Mouse (Mus musculus) forebrain, embryonic 10.5 days (tissue): Measurements from ENCODE around the gene Zdhhc18. TPM values are rescaled to one million over a fixed set of nuclear protein-coding genes. Genes with fewer than 3 reads are reported as not detected.
A peak's percentile ranks its signal among the peaks of the same experiment; 100 is the strongest.

Experiments used
- DNase-seq: peaks from one replicate; pipeline ENCODE4 v3.0.0-alpha.2; 2017; ENCODE audit warnings: low spot score; ENCODE audit errors: extremely low spot score
- H3K27ac ChIP-seq: fragments of 300-500 bp; sonication (generic); 2 replicates; pipeline ENCODE4 v1.5.1; 2016; ENCODE audit warnings: mild to moderate bottlenecking
- H3K27me3 ChIP-seq: fragments of 300-500 bp; sonication (generic); 2 replicates; pipeline ENCODE4 v1.6.1; 2016; ENCODE audit warnings: mild to moderate bottlenecking; ENCODE audit not compliant: poor library complexity, severe bottlenecking
- H3K36me3 ChIP-seq: fragments of 300-500 bp; sonication (generic); replicated peaks from 2 replicates; pipeline ENCODE4 v1.6.1; 2016; ENCODE audit warnings: mild to moderate bottlenecking, moderate library complexity
- H3K4me1 ChIP-seq: fragments of 300-500 bp; sonication (generic); 2 replicates; pipeline ENCODE4 v1.6.1; 2016
- H3K4me3 ChIP-seq: fragments of 300-500 bp; sonication (generic); 2 replicates; pipeline ENCODE4 v1.5.1; 2016; ENCODE audit warnings: mild to moderate bottlenecking, moderate library complexity
- H3K9me3 ChIP-seq: fragments of 300-500 bp; sonication (generic); 2 replicates; pipeline ENCODE4 v1.6.1; 2016; ENCODE audit warnings: mild to moderate bottlenecking, moderate library complexity
- WGBS: fragments of 180-500 bp; shearing (Covaris S2); methylation state at CpG from one replicate; pipeline ENCODE4 v1.1.7; 2016; 5-methylcytosine and 5-hydroxymethylcytosine counted together
- polyA plus RNA-seq: library from polyadenylated mRNA; unstranded; fragments of >200 nt; fragmentation: Nextera tagmentation; extraction: Ambion mirVana; gene quantifications from 2 replicates; pipeline ENCODE4 v1.2.1, GENCODE M21; 2016

Gene Zdhhc18
- polyA plus RNA-seq, 1 experiment from 2014 or later = 2.4 TPM

- H3K27ac ChIP-seq = peak overlapping the region; percentile 88
- peak overlapping the region; percentile 73 for H3K4me3 ChIP-seq
- H3K4me1 ChIP-seq = peaks cover 33% of the 10 kb centered on the region
- H3K27me3 ChIP-seq = no peaks in the 10 kb centered on the region
- WGBS = 7% methylated on average over 47 of the region's 47 CpGs
- no peaks in the 10 kb centered on the region for H3K9me3 ChIP-seq
- H3K36me3 ChIP-seq = peaks cover 9% of the 10 kb centered on the region; the same call in 1 of the 2 replicates
- DNase-seq = peak; percentile 80
Measured at GRCm38 (mm10) chr4:133633332-133634042, 16.5 kb downstream of the Zdhhc18 start.

- Histone ChIP-seq H3K27me3 (no peaks in the 10 kb centered on the region), H3K4me1 (peaks cover 33% of the 10 kb centered on the region), H3K4me3 (peak overlapping the region; percentile 73), H3K9me3 (no peaks in the 10 kb centered on the region), H3K27ac (peak overlapping the region; percentile 88), H3K36me3 (peaks cover 9% of the 10 kb centered on the region; the same call in 1 of the 2 replicates)
- DNase-seq = peak; percentile 54
- WGBS = 2% methylated on average over 52 of the region's 69 CpGs
Measured at GRCm38 (mm10) chr4:133632483-133633327, 17.2 kb downstream of the Zdhhc18 start.

DNA sequence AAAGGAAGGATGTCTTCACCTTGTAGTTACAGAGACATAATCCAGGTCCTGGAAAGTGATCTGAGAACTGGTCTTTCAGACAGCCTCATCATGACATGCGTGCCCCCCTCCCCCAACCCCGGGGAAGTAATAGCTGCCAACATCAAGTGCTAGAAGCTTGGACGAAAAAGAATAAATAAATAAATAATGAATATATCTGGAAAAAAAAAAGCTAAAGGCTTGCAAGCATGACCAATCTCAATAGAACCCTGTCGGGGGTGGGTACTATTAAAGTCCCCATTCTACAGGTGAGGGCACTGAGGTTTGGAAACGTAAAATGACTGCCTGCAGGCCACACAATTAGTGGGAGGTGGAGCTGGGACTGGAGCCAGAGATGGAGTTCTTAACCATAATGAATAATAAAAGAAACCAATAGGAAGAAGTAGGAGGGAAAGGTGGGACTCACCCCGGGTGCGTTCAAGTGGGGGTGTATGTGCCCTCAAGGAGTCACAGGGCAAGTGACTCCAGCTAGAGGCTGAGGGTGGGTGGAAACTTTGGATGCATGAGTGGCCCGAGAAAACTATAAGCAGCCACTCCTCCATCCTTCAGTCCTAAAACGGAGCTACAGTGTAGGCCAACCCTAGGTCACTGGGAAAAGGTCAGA lies 18.1 kb downstream of the Zdhhc18 start:
- no peak for DNase-seq
- 55% methylated on average over 9 of the region's 9 CpGs for WGBS
- H3K27ac ChIP-seq = peak overlapping the region; percentile 88

DNA sequence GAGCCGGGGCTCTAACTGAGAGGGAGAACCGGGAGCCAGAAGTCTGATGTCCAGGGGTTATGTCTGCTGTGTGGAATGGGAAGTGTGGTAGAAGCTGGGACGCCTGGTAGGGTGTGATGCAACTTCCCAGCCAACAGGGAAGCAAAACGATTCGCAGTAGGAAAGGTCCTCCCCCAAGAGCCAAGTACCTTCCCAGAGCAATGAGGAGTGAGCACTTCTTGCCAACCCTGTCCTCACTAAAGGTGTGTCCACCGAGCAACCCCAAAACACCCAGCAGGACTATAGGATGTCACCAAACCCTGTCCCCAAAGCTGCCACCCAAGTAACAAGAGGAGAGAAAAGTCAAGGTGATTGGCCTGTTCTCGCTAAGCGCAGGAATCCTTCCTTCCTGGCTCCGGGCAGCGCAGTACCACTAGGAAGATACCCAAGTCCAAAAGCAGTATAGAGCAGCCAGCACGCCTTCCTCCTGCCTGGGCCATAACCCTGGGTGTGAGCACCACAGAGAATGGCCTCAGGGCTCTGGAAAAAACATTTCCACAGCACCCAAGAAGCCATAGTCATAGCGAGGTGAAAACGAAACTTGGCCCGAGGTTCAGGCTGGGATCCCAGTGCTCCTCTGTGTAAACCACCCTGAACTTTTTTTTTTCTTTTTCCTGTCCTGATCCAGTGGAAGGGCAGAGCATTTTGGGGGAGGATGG lies 18.7 kb downstream of the Zdhhc18 start:
- peaks cover 19% of the 10 kb centered on the region for H3K36me3 ChIP-seq
- DNase-seq = no peak
- H3K4me3 ChIP-seq = peak overlapping the region; percentile 73; the same call in 1 of the 2 replicates
- 84% methylated on average over 14 of the region's 14 CpGs for WGBS
- H3K9me3 ChIP-seq = no peaks in the 10 kb centered on the region
- H3K4me1 ChIP-seq = peaks cover 41% of the 10 kb centered on the region
- H3K27ac ChIP-seq = no peak overlapping the region
- no peaks in the 10 kb centered on the region for H3K27me3 ChIP-seq

More for the DNA sequence above, 18.1 kb downstream of the Zdhhc18 start:
- peak overlapping the region; percentile 73 for H3K4me3 ChIP-seq
- peaks cover 35% of the 10 kb centered on the region for H3K4me1 ChIP-seq
- H3K36me3 ChIP-seq = peaks cover 12% of the 10 kb centered on the region
- H3K9me3 ChIP-seq = no peaks in the 10 kb centered on the region
- H3K27me3 ChIP-seq = no peaks in the 10 kb centered on the region

DNA sequence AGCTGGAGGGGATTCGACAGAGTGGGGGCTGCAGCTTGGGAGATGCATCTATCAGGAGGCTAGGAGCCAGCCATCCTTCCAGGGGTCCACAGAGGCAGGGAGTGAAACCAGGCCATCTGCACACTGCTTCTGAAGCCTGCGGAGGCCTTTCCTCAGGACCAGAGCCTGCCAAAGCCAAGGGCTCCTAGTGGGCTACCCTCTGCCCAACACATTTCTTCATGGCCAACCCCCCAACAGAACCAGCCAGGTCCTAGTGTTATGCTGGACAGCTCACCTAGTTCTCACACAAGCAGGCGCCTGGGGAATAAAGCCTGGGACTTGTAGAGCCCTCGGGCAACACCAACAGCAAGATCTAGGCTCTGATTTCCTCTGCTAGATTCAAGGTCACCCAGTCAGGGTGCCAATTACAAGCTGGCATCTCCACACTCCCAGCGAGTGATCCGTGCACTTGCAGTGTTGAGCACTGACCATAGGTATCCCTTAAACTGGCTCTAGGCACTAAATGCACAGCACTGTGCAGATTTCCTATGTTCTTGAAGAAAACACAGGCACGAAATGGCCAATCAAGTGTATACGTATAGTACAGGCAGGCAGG lies 19.5 kb downstream of the Zdhhc18 start:
- WGBS = 94% methylated on average over 8 of the region's 8 CpGs
- Histone ChIP-seq H3K4me1 (peaks cover 49% of the 10 kb centered on the region), H3K4me3 (no peak overlapping the region), H3K27ac (no peak overlapping the region), H3K27me3 (no peaks in the 10 kb centered on the region), H3K9me3 (no peaks in the 10 kb centered on the region), H3K36me3 (peaks cover 27% of the 10 kb centered on the region)
- DNase-seq = no peak

DNA sequence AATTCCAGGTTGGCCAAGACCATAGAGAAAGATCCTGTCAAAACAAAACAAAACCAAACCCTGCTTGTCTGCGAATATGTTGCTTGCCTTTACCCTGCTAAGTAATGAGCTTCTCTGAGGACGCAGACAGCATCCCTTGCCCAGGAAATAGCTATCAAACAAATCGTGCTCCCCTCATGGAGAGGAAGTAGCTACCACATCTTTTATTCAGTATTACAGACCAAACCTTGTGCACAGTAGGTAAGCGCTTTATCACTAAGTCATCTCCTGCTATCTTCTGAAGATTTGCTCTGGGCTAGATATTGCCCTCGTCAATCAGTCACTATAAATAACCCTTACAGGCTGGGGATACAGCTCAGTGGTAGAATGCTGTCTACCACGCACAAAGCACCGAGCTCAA lies 20.8 kb downstream of the Zdhhc18 start:
- H3K36me3 ChIP-seq = peaks cover 38% of the 10 kb centered on the region
- H3K4me1 ChIP-seq = peaks cover 51% of the 10 kb centered on the region
- H3K27ac ChIP-seq = no peak overlapping the region
- 94% methylated on average over 7 of the region's 7 CpGs for WGBS
- H3K27me3 ChIP-seq = no peaks in the 10 kb centered on the region
- H3K9me3 ChIP-seq = no peaks in the 10 kb centered on the region
- no peak overlapping the region for H3K4me3 ChIP-seq
- no peak for DNase-seq

DNA sequence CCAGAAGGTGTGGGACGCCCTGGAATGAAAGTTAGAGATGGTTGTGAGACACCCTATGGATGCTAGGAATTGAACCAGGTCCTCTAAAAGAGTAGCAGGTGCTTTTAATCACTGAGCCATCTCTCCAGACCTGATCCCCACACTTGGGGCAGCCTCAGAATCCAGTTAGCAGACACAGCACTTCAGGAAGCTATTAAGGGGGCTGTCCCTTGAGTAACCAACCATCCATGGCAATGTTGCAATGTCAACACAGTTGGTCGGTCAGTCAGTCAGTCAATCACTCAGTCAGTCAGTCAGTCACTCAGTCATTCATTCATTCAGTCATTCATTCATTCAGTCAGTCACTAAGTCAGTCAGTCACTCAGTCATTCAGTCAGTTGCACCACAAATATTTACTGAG lies 21.4 kb downstream of the Zdhhc18 start:
- no peak overlapping the region for H3K27ac ChIP-seq
- 85% methylated on average over 2 of the region's 2 CpGs for WGBS

DNA sequence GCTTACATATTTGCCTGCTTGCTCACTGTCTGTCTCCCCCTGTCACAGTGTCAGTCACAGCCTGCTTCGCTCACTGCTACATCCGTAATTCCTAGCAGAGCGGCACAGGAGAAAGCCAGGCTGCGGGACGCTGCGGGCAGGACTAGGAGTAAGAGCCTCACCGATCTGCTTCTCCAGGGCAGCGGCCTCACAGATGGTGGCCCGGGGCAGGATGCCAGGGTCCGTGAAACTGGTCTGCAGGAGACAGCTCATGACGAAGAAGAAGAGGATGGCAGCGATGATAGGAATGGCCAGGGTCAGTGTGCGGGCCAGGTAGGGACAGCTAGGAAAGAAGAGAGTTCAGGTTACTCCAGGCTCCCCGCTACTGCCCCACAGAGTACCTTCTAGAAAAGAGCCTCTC lies 22.9 kb downstream of the Zdhhc18 start:
- Histone ChIP-seq H3K9me3 (no peaks in the 10 kb centered on the region), H3K4me1 (peaks cover 37% of the 10 kb centered on the region), H3K27ac (no peak overlapping the region), H3K4me3 (no peak overlapping the region), H3K36me3 (peaks cover 53% of the 10 kb centered on the region), H3K27me3 (no peaks in the 10 kb centered on the region)
- WGBS = 93% methylated on average over 14 of the region's 14 CpGs
- no peak for DNase-seq

More for the DNA sequence above, 21.4 kb downstream of the Zdhhc18 start:
- H3K36me3 ChIP-seq = peaks cover 45% of the 10 kb centered on the region
- no peak overlapping the region for H3K4me3 ChIP-seq
- H3K27me3 ChIP-seq = no peaks in the 10 kb centered on the region
- H3K4me1 ChIP-seq = peaks cover 48% of the 10 kb centered on the region
- DNase-seq = no peak
- H3K9me3 ChIP-seq = no peaks in the 10 kb centered on the region

DNA sequence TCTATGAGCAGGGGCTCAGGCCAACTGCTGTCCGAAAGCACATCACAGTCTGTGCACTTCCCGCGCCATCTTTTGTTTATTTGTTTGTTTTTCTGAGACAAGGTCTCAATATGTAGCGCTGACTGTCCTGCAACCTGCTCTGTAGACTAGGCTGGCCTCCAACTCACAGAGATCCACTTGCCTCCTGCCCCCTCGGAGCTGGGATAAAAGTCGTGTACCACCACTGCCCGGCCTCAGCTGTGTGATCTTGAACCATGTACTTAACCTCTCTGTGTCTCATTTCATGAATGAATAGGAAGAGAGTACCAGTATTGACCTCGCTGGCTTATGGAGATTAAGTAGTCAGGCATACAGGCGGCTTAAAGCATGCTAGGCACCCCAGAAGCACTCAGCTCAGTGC lies 23.3 kb downstream of the Zdhhc18 start:
- H3K27ac ChIP-seq = no peak overlapping the region
- 90% methylated on average over 9 of the region's 9 CpGs for WGBS
- peaks cover 33% of the 10 kb centered on the region for H3K4me1 ChIP-seq
- H3K4me3 ChIP-seq = no peak overlapping the region
- DNase-seq = no peak
- no peaks in the 10 kb centered on the region for H3K9me3 ChIP-seq
- no peaks in the 10 kb centered on the region for H3K27me3 ChIP-seq
- H3K36me3 ChIP-seq = peaks cover 54% of the 10 kb centered on the region

DNA sequence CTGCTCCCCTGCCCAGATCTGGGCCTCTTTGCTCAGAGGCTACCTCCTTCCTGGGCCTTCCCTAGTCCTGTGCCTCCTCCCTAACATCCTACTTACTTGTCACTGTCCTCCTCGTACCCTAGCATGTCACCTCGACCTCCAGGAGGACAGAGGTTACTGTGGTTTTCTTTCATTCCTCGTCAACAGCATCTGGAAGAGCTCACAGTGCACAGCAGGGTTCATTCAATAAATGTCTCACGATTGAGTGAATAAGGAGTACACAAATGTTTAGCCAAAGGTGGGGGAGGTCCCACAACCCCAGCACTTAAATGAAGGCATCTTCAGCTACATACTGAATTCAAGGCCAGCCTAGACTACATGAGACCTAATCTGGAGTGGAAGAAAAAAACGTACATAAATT lies 23.7 kb downstream of the Zdhhc18 start:
- 52% methylated on average over 5 of the region's 5 CpGs for WGBS
- no peaks in the 10 kb centered on the region for H3K9me3 ChIP-seq
- H3K4me3 ChIP-seq = no peak overlapping the region
- H3K4me1 ChIP-seq = peaks cover 29% of the 10 kb centered on the region
- peaks cover 57% of the 10 kb centered on the region for H3K36me3 ChIP-seq
- DNase-seq = no peak
- H3K27me3 ChIP-seq = no peaks in the 10 kb centered on the region
- H3K27ac ChIP-seq = peak overlapping the region; percentile 62; the same call in 1 of the 2 replicates

- no peak for DNase-seq
- peak overlapping the region; percentile 62 for H3K27ac ChIP-seq
- H3K36me3 ChIP-seq = peaks cover 57% of the 10 kb centered on the region
- H3K27me3 ChIP-seq = no peaks in the 10 kb centered on the region
- no peaks in the 10 kb centered on the region for H3K9me3 ChIP-seq
- H3K4me3 ChIP-seq = no peak overlapping the region
- H3K4me1 ChIP-seq = peaks cover 23% of the 10 kb centered on the region
- 59% methylated on average over 11 of the region's 11 CpGs for WGBS
Measured at GRCm38 (mm10) chr4:133625621-133626071, 24.3 kb downstream of the Zdhhc18 start.

GRCm38 (mm10) chr4:133624830-133625229 lies 25.1 kb downstream of the Zdhhc18 start:
- Histone ChIP-seq H3K27me3 (no peaks in the 10 kb centered on the region), H3K4me3 (no peak overlapping the region), H3K4me1 (peaks cover 18% of the 10 kb centered on the region), H3K27ac (no peak overlapping the region), H3K36me3 (peaks cover 56% of the 10 kb centered on the region), H3K9me3 (no peaks in the 10 kb centered on the region)
- no peak for DNase-seq
- WGBS = 93% methylated on average over 7 of the region's 7 CpGs
